Mouse (Mus musculus) heart, adult 2 months (tissue): Measurements from ENCODE around the gene Gm16181.

Source experiments
- CTCF ChIP-seq: fragments of 200-600 bp; IDR thresholded peaks from 2 replicates; pipeline ENCODE4 v1.8.1; 2022; ENCODE audit warnings: antibody characterized with exemption, mild to moderate bottlenecking, moderate library complexity
- EP300 ChIP-seq: fragments of 200-500 bp; IDR thresholded peaks from 2 replicates; pipeline ENCODE4 v1.6.1; 2011; ENCODE audit warnings: low read depth, low read length, control low read depth; ENCODE audit not compliant: insufficient read depth
- POLR2A ChIP-seq: fragments of 200-500 bp; IDR thresholded peaks from 2 replicates; pipeline ENCODE4 v1.6.1; 2011; ENCODE audit warnings: mild to moderate bottlenecking, low read depth, low read length, control low read depth; ENCODE audit not compliant: insufficient read depth

DNA sequence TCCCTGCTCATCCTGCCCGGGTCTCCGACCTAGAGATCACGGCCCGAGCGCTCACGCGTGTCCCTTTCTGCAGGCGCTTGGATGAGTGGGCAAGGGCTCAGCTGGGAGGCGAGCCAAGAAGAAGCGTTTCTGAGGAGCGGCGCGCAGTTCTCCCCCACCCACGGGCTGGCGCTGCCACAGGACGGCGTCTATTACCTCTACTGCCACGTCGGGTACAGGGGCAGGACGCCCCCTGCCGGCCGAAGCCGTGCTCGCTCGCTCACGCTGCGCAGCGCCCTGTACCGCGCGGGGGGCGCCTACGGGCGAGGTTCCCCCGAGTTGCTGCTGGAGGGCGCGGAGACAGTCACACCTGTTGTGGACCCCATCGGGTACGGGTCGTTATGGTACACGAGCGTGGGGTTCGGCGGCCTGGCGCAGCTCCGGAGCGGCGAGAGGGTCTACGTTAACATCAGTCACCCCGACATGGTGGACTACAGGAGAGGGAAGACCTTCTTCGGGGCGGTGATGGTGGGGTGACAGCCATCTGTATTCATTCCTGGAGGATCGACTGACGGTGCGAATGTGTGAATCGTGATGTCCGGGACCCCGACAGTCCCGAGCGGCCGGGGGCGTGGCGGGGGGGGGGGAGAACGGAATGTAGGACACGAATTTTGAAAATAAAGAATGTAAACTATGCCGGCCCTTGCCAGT lies 24.9 kb upstream of the Gm16181 start:
- TF ChIP-seq CTCF (no peak; the same call in 1 of the 2 replicates), EP300 (no peak), POLR2A (no peak)
